ENCODE assay signal across 8 mouse cellular contexts in genomic region chr16:94290073-94290999, GRCm38 (mm10). TPM values are rescaled to one million over a fixed set of nuclear protein-coding genes. Genes with fewer than 3 reads are reported as not detected.
DNase-seq lines count a peak whose midpoint lies in the region; ATAC-seq lines count a peak whose summit lies in the region.

No protein-coding gene starts in this region.

- no peaks in the 10 kb centered on the region for H3K27me3 ChIP-seq in hindbrain, embryonic 11.5 days (ENCODE audit: control insufficient read depth, insufficient read depth, low read length)

- H3K4me3 ChIP-seq in hindbrain, embryonic 11.5 days (ENCODE audit: low read depth, low read length) = peak overlapping the region; percentile 87

- WGBS in hindbrain, embryonic 11.5 days = 5% methylated on average over 52 of the region's 52 CpGs

- peak overlapping the region; percentile 94 for H3K4me2 ChIP-seq in hindbrain, embryonic 11.5 days (replicated peaks; ENCODE audit: low read depth, low read length)

- H3K27ac ChIP-seq in hindbrain, embryonic 11.5 days (ENCODE audit: low read depth, low read length) = peak overlapping the region; percentile 8; the same call in 1 of the 2 replicates

- peak; percentile 96 for ATAC-seq in hindbrain, embryonic 11.5 days (ENCODE audit: low FRiP score)

- peaks cover 2% of the 10 kb centered on the region; the same call in 1 of the 2 replicates for H3K4me1 ChIP-seq in hindbrain, embryonic 11.5 days (replicated peaks; ENCODE audit: control insufficient read depth, insufficient read depth, low read length)

- H3K9ac ChIP-seq in hindbrain, embryonic 11.5 days (ENCODE audit: low read depth, low read length) = peak overlapping the region; percentile 69

- no peaks in the 10 kb centered on the region for H3K36me3 ChIP-seq in hindbrain, embryonic 11.5 days (ENCODE audit: control insufficient read depth, insufficient read depth, low read length)

- H3K9me3 ChIP-seq in hindbrain, embryonic 11.5 days (ENCODE audit: control insufficient read depth, low read length) = no peaks in the 10 kb centered on the region

- peak; percentile 85 for DNase-seq in MN1 (ENCODE audit: low spot score)
- peak; percentile 90 for DNase-seq in cerebellum, adult 11-12 months
- DNase-seq in forelimb bud, embryonic 11.5 days (ENCODE audit: low read depth, low spot score) = peak; percentile 78
- peak; percentile 89 for DNase-seq in hindbrain, embryonic 11.5 days (ENCODE audit: low spot score)
- DNase-seq in layer of hippocampus, postnatal 14 days (ENCODE audit: low spot score in 2 of 2) = peak; percentile 64 to 75
- DNase-seq in lung, postnatal 10 days = peak; percentile 87
- peak; percentile 79 for DNase-seq in ovary, postnatal 36 days (ENCODE audit: low spot score)
- DNase-seq in thymus, postnatal 10 days (ENCODE audit: low spot score in 2 of 2) = peak; percentile 70 to 84

RNA-seq across cellular contexts. Expression of gene Hlcs, which starts 23.0 kb away (rescaled TPM):
- polyA plus RNA-seq in hindbrain, embryonic 11.5 days (2014; fragmentation: Nextera tagmentation; extraction: Ambion mirVana) = 8.9 TPM in 2 replicates
- 10 to 100 TPM; 12.8 to 13.7 TPM for total RNA-seq in layer of hippocampus, postnatal 14 days (2021)

RNA-seq across cellular contexts. Expression of gene Ripply3, which starts 37.9 kb away (rescaled TPM):
- polyA plus RNA-seq in hindbrain, embryonic 11.5 days (2014; fragmentation: Nextera tagmentation; extraction: Ambion mirVana) = 5.7 and 6.9 TPM in 2 replicates
- total RNA-seq in layer of hippocampus, postnatal 14 days (2021) = not detected

Comparison
In these comparisons a context has a peak if more than half of its experiments do, and no peak if none do; other contexts are left out.
1. Peak in every context shown above with its lines: DNase-seq, ATAC-seq, H3K4me3 ChIP-seq and H3K27ac ChIP-seq.